Mouse (Mus musculus) cerebellum, postnatal 36 days (tissue): Measurements from ENCODE around the gene Epha2.

Experiments used
- DNase-seq, 2 experiments: peaks; one replicate each; pipeline ENCODE4 v3.0.0; 2021 to 2022; ENCODE audit warnings: mixed read lengths in 2 of 2

Epha2 gene

DNA sequence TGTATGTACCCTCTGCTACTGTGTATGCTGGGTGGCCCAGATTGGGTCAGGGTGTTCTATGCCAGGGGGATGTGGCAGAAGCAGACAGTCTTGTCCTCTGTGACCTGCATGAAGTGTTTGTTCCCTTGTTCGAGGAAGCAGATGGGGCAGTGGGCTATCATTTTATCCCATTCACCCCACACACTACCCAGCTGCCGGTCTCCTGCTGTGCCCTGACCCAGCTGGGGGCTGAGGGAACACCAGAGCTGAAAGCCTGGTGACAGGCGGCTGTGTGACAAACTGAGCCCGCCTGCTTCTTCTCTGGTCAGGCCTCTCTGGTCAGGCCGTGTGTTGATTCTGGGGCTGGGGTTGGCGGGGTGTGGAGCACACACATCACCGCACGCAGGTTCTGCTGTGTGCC lies 5.0 kb downstream of the Epha2 start:
- no peak for DNase-seq

- DNase-seq: no peak
Measured at GRCm38 (mm10) chr4:141308381-141308780, 7.3 kb downstream of the Epha2 start.

GRCm38 (mm10) chr4:141308857-141309772 lies 8.1 kb downstream of the Epha2 start:
- DNase-seq: no peak

GRCm38 (mm10) chr4:141309773-141310145 lies 8.7 kb downstream of the Epha2 start:
- no peak for DNase-seq

GRCm38 (mm10) chr4:141310191-141310606 lies 9.2 kb downstream of the Epha2 start:
- DNase-seq: no peak

DNA sequence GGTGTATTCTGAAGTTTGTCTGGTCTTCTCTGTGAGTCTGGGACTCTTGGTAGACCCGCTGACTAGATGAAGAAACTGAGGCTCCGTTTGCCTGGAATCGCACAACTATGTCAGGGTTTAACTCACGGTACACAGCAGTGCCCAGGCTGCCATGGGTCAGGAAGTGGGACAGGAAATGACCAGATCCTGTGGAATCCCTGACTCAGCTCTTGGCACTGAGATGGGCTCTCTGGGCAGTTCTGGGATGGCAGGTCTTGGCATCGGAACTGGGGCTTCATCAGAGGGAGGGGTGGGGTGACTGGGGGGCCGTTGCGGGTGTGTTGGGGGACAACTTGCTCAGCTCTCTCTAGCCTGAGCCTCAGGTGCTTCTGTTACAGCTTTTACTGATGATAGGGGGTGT lies 10.0 kb downstream of the Epha2 start:
- peak in 1 of 2 experiments; percentile 23 for DNase-seq

GRCm38 (mm10) chr4:141311506-141311905 lies 10.5 kb downstream of the Epha2 start:
- no peak for DNase-seq

DNA sequence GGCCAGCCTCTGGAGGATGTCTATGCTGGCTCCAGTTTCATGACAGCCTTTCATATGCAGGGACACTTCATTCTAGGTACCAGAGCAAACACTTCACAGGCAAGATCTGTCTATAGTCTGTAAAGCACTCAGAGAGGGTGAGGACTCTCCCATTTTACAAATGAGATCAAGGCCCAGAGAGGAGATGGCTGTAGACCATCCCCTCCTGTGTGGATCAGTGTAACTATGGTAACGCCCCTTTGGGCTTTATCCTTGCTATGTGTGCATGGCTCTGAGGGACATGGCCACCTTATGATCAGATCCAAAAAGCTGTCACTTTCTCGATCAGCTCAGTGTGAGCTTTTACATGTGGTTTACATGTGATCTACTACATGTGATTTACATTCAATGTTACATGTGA lies 10.9 kb downstream of the Epha2 start:
- DNase-seq: no peak

GRCm38 (mm10) chr4:141312513-141313131 lies 11.6 kb downstream of the Epha2 start:
- no peak for DNase-seq

GRCm38 (mm10) chr4:141313481-141313880 lies 12.4 kb downstream of the Epha2 start:
- DNase-seq: no peak

DNA sequence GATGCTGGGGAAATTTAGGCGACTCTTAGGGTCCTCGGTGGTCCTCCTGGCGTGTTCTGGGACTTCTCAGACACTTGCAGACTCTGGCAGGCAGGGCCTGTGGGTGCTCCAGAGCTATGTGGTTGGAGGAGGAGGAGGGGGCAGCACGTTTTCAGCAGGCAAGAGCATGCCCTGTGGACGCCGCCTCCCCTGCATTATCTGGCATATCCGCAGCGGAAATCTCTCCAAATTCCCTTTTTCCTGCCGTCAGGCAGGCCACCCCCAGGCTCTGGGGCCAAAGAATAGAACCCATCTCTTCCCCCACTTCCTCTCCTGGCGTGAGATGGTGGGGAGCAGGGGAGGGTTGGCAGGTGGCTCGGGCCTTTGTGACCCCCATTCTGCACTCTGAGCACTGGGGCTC lies 12.9 kb downstream of the Epha2 start:
- DNase-seq: no peak

GRCm38 (mm10) chr4:141314745-141315144 lies 13.7 kb downstream of the Epha2 start:
- no peak for DNase-seq

- peak; percentile 51 to 56 for DNase-seq
Measured at GRCm38 (mm10) chr4:141316023-141316422, 15.0 kb downstream of the Epha2 start.

- DNase-seq: peak; percentile 18 to 24
Measured at GRCm38 (mm10) chr4:141316498-141317180, 15.6 kb downstream of the Epha2 start.

- DNase-seq: no peak
Measured at GRCm38 (mm10) chr4:141317914-141318313, 16.9 kb downstream of the Epha2 start.

DNA sequence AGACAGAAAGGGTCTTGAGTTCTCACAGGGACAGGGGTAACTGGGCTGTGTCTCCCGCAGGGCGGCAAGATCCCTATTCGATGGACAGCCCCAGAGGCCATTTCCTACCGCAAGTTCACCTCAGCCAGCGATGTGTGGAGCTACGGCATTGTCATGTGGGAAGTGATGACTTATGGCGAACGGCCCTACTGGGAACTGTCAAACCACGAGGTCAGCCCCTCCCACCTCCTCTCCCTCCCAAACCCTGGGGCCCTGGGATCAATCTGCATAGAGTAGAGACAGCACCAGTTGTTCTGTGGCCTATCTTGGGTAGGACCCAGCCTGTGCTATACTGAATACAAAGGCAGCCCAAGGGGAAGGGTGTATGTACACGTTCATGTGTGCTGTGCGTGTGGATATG lies 21.5 kb downstream of the Epha2 start:
- DNase-seq: no peak

- peak; percentile 53 to 70 for DNase-seq
Measured at GRCm38 (mm10) chr4:141324771-141325191, 23.7 kb downstream of the Epha2 start.

DNA sequence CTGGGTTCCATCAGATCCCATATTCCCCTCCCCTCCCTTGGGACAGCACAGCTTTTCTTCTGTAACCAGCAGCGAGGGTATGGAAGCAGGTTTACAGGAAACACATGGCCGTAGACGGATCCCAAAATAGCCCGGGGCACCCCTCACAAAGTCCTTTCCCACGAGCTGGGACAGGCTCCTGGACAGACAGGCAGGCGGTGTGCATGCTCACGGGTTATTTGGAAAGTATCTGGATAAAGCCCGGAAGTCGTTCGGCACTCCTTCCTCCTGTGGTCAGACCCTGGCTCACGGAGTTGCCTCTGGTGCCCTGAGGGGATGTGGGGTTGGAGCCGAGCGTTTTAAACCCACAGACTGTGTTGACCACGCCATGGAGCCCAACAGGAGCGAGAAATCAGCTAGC lies 24.6 kb downstream of the Epha2 start:
- DNase-seq: no peak

DNA sequence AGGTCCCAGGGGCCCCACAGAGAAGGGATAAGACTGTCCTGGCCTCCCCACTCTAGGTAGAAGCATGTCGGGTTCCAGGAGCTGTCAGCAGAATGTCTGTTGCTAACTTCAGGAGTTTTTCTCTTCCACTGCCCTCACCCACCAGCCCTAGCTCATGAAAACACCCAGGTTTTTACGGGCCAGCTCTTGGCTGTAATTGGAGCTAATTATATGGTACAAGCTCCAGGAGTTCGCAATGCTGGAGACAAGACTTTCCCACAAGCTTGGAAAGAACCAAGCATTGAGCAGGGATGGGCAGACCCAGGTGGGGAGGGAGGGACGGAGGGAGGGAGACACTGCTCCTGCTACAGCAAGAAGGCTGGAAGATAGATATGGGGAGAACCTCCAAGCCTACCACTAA lies 26.0 kb downstream of the Epha2 start:
- DNase-seq: no peak

- DNase-seq: no peak
Measured at GRCm38 (mm10) chr4:141328742-141329141, 27.7 kb downstream of the Epha2 start.

DNA sequence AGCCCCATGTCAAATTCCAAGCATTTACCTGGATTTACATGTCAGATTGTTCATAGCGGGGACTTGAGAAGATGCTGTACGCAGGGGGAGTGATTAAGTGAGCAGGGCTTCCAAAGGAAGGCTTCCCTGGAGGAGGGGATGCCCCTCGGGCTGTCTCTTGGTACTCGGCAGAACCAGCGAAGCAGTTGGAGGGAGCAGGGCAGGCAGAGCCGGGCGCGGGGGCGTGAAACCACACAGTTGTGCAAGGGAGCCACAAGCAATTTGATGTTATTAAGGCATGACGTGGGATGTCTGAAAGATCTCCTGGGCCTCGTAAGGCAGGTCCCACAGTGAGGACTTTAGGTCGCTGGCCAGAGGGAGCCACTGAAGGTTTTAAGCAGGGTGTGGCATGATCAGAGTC lies 28.9 kb downstream of the Epha2 start:
- DNase-seq: no peak

- no peak for DNase-seq
Measured at GRCm38 (mm10) chr4:141331446-141331845, 30.4 kb downstream of the Epha2 start.

GRCm38 (mm10) chr4:141332258-141332657 lies 31.2 kb downstream of the Epha2 start:
- DNase-seq: no peak

- DNase-seq: no peak
Measured at GRCm38 (mm10) chr4:141334695-141335094, 33.7 kb downstream of the Epha2 start.
